Mouse (Mus musculus) olfactory bulb, adult 2 months (tissue): ENCODE measurements around the gene Gm10972.

Experiments used
- CTCF ChIP-seq: fragments of 200-500 bp; IDR thresholded peaks from 2 replicates; pipeline ENCODE4 v1.5.1; 2012; ENCODE audit warnings: low read depth, mild to moderate bottlenecking, low read length, moderate library complexity; ENCODE audit not compliant: insufficient read depth
- POLR2A ChIP-seq: fragments of 200-500 bp; IDR thresholded peaks from 2 replicates; pipeline ENCODE4 v1.6.1; 2012; ENCODE audit warnings: mild to moderate bottlenecking, low read depth, low read length, moderate library complexity; ENCODE audit not compliant: insufficient read depth

- TF ChIP-seq CTCF (no peak), POLR2A (no peak)
These were observed 45.6 kb upstream of the Gm10972 start for GRCm38 (mm10) chr3:94597224-94597779.
